Mouse (Mus musculus) activated CD4-positive, CD25-positive, alpha-beta regulatory T cell (primary cell): ENCODE measurements around the gene Pclo. TPM values are rescaled to one million over a fixed set of nuclear protein-coding genes. Genes with fewer than 3 reads are reported as not detected.

Source experiments
- polyA plus RNA-seq, 2 experiments: library from polyadenylated mRNA; unstranded; fragments of 100-300 nt; shearing (Covaris generic); gene quantifications; one replicate each; pipeline ENCODE4 v1.2.1; 2017

The Pclo gene
- under 1 TPM; 0.01 to 0.06 TPM for polyA plus RNA-seq

GRCm38 (mm10) chr5:14514631-14515523 lies at the start of gene Pclo:
Gene Pclo, plus strand, starts transcription at chr5:14514918.

